Mouse (Mus musculus) embryonic facial prominence, embryonic 15.5 days (tissue): ENCODE data around the gene Fam205a1. TPM values are rescaled to one million over a fixed set of nuclear protein-coding genes. Genes with fewer than 3 reads are reported as not detected.
"Not testable (repeated sequence)": the region's sequence is repeated elsewhere in the genome, so short reads cannot be mapped to it uniquely, and the experiment has no call there.

Experiments used
- ATAC-seq: fragments of 200-750 bp; cut with Nextera tagmentation; 2 replicates; pipeline ENCODE4 v1.8.0; 2017; ENCODE audit warnings: low read depth, moderate TSS enrichment; ENCODE audit not compliant: insufficient number of reproducible peaks, low FRiP score, low TSS enrichment
- H3K27ac ChIP-seq: fragments of 300-500 bp; sonication (generic); replicated peaks from 2 replicates; pipeline ENCODE4 v1.5.1; 2015; ENCODE audit warnings: mild to moderate bottlenecking, inconsistent platforms
- H3K27me3 ChIP-seq: fragments of 300-500 bp; sonication (generic); 2 replicates; pipeline ENCODE4 v1.6.1; 2015; ENCODE audit warnings: inconsistent platforms
- H3K36me3 ChIP-seq: fragments of 300-500 bp; sonication (generic); 2 replicates; pipeline ENCODE4 v1.6.1; 2015; ENCODE audit warnings: mild to moderate bottlenecking, inconsistent platforms
- H3K4me1 ChIP-seq: fragments of 300-500 bp; sonication (generic); 2 replicates; pipeline ENCODE4 v1.6.1; 2015; ENCODE audit warnings: inconsistent platforms
- H3K4me2 ChIP-seq: fragments of 300-500 bp; sonication (generic); replicated peaks from 2 replicates; pipeline ENCODE4 v1.6.1; 2015; ENCODE audit warnings: mild to moderate bottlenecking, inconsistent platforms
- H3K4me3 ChIP-seq: fragments of 300-500 bp; sonication (generic); replicated peaks from 2 replicates; pipeline ENCODE4 v1.5.1; 2015; ENCODE audit warnings: mild to moderate bottlenecking, inconsistent platforms
- H3K9ac ChIP-seq: fragments of 300-500 bp; sonication (generic); 2 replicates; pipeline ENCODE4 v1.6.1; 2015; ENCODE audit warnings: inconsistent platforms
- H3K9me3 ChIP-seq: fragments of 300-500 bp; sonication (generic); replicated peaks from 2 replicates; pipeline ENCODE4 v1.6.1; 2016; ENCODE audit warnings: inconsistent platforms
- WGBS: fragments of 180-500 bp; shearing (Covaris S2); methylation state at CpG from one replicate; pipeline ENCODE4 v1.1.7; 2015; 5-methylcytosine and 5-hydroxymethylcytosine counted together
- polyA plus RNA-seq: library from polyadenylated mRNA; unstranded; fragments of >200 nt; fragmentation: Nextera tagmentation; extraction: Ambion mirVana; gene quantifications from 2 replicates; pipeline ENCODE4 v1.2.1, GENCODE M21; 2015

The Fam205a1 gene
- polyA plus RNA-seq, 1 experiment from 2014 or later = not detected

- Histone ChIP-seq H3K4me3 (no peak overlapping the region), H3K4me2 (no peak overlapping the region), H3K9ac (no peak overlapping the region), H3K27ac (no peak overlapping the region), H3K9me3 (no peaks in the 10 kb centered on the region), H3K4me1 (no peaks in the 10 kb centered on the region), H3K27me3 (no peaks in the 10 kb centered on the region), H3K36me3 (no peaks in the 10 kb centered on the region)
- 32% methylated on average over 5 of the region's 5 CpGs for WGBS
- ATAC-seq = peak; percentile 69; the same call in 1 of the 2 replicates
Measured at GRCm38 (mm10) chr4:42876586-42877291, 23.1 kb upstream of the Fam205a1 start.

- Histone ChIP-seq H3K9ac (no peak within 1 kb of the TSS), H3K36me3 (no peaks in the 10 kb centered on the region), H3K9me3 (no peaks in the 10 kb centered on the region), H3K27ac (no peak within 1 kb of the TSS), H3K4me1 (no peaks in the 10 kb centered on the region), H3K27me3 (no peaks in the 10 kb centered on the region), H3K4me3 (no peak within 1 kb of the TSS), H3K4me2 (no peak within 1 kb of the TSS)
- ATAC-seq = no peak
- 75% methylated on average over 7 of the region's 7 CpGs for WGBS
Measured at GRCm38 (mm10) chr4:42874134-42874533, 20.4 kb upstream of the Fam205a1 start, which contains the start of gene Fam205c. Gene Fam205c (minus strand): TSS chr4:42874234.

- Histone ChIP-seq H3K4me1 (no peaks in the 10 kb centered on the region), H3K9me3 (no peaks in the 10 kb centered on the region), H3K27me3 (no peaks in the 10 kb centered on the region), H3K36me3 (no peaks in the 10 kb centered on the region), H3K4me3 (no peak overlapping the region), H3K9ac (no peak overlapping the region), H3K27ac (no peak overlapping the region), H3K4me2 (no peak overlapping the region)
- no peak for ATAC-seq
- WGBS = 83% methylated on average over 16 of the region's 16 CpGs
Measured at GRCm38 (mm10) chr4:42872746-42873435, 19.2 kb upstream of the Fam205a1 start.

GRCm38 (mm10) chr4:42872151-42872550 is 18.5 kb upstream of the Fam205a1 start:
- H3K4me2 ChIP-seq = no peak overlapping the region
- H3K9ac ChIP-seq = no peak overlapping the region
- H3K9me3 ChIP-seq = no peaks in the 10 kb centered on the region
- WGBS = 90% methylated on average over 7 of the region's 7 CpGs
- no peaks in the 10 kb centered on the region for H3K4me1 ChIP-seq
- ATAC-seq = no peak
- H3K4me3 ChIP-seq = no peak overlapping the region
- no peaks in the 10 kb centered on the region for H3K27me3 ChIP-seq
- H3K36me3 ChIP-seq = no peaks in the 10 kb centered on the region
- no peak overlapping the region for H3K27ac ChIP-seq

- no peak overlapping the region for H3K27ac ChIP-seq
- H3K4me1 ChIP-seq = no peaks in the 10 kb centered on the region
- ATAC-seq = no peak
- WGBS = 70% methylated on average over 5 of the region's 5 CpGs
- no peak overlapping the region for H3K4me2 ChIP-seq
- no peaks in the 10 kb centered on the region for H3K36me3 ChIP-seq
- H3K27me3 ChIP-seq = no peaks in the 10 kb centered on the region
- H3K4me3 ChIP-seq = no peak overlapping the region
- H3K9me3 ChIP-seq = no peaks in the 10 kb centered on the region
- H3K9ac ChIP-seq = no peak overlapping the region
Measured at GRCm38 (mm10) chr4:42870748-42871147, 17.1 kb upstream of the Fam205a1 start.

GRCm38 (mm10) chr4:42868193-42868592 is 14.5 kb upstream of the Fam205a1 start:
- Histone ChIP-seq H3K36me3 (no peaks in the 10 kb centered on the region), H3K27me3 (no peaks in the 10 kb centered on the region), H3K4me3 (no peak overlapping the region), H3K4me2 (no peak overlapping the region), H3K27ac (no peak overlapping the region), H3K9ac (no peak overlapping the region), H3K9me3 (no peaks in the 10 kb centered on the region), H3K4me1 (no peaks in the 10 kb centered on the region)
- WGBS = 80% methylated on average over 5 of the region's 5 CpGs
- no peak for ATAC-seq

- no peak overlapping the region for H3K4me2 ChIP-seq
- no peak for ATAC-seq
- no peak overlapping the region for H3K4me3 ChIP-seq
- H3K4me1 ChIP-seq = no peaks in the 10 kb centered on the region
- no peaks in the 10 kb centered on the region for H3K27me3 ChIP-seq
- no peaks in the 10 kb centered on the region for H3K36me3 ChIP-seq
- H3K9ac ChIP-seq = no peak overlapping the region
- H3K9me3 ChIP-seq = no peaks in the 10 kb centered on the region
- 58% methylated on average over 3 of the region's 3 CpGs for WGBS
- no peak overlapping the region for H3K27ac ChIP-seq
Measured at GRCm38 (mm10) chr4:42867390-42867789, 13.7 kb upstream of the Fam205a1 start.

GRCm38 (mm10) chr4:42863487-42863886 is 9.8 kb upstream of the Fam205a1 start:
- not testable (repeated sequence) for H3K27ac ChIP-seq, H3K36me3 ChIP-seq, H3K4me2 ChIP-seq, H3K27me3 ChIP-seq, H3K4me3 ChIP-seq, ATAC-seq, H3K9me3 ChIP-seq, H3K9ac ChIP-seq, H3K4me1 ChIP-seq
- 78% methylated on average over 5 of the region's 5 CpGs for WGBS

- H3K36me3 ChIP-seq, H3K9ac ChIP-seq, H3K9me3 ChIP-seq, H3K4me1 ChIP-seq, ATAC-seq, H3K4me3 ChIP-seq, H3K4me2 ChIP-seq, H3K27ac ChIP-seq, H3K27me3 ChIP-seq: not testable (repeated sequence)
- 81% methylated on average over 9 of the region's 9 CpGs for WGBS
Measured at GRCm38 (mm10) chr4:42860483-42860882, 6.8 kb upstream of the Fam205a1 start.

- not testable (repeated sequence) for ATAC-seq, H3K27me3 ChIP-seq, H3K36me3 ChIP-seq, H3K9ac ChIP-seq, H3K27ac ChIP-seq, H3K4me1 ChIP-seq, H3K4me3 ChIP-seq, H3K4me2 ChIP-seq, H3K9me3 ChIP-seq
- 64% methylated on average over 1 of the region's 1 CpGs for WGBS
Measured at GRCm38 (mm10) chr4:42856671-42857070, 3.0 kb upstream of the Fam205a1 start, which contains the start of gene Gm12394. Gene Gm12394 (minus strand): TSS chr4:42856771.
